Mouse (Mus musculus): ENCODE results near the gene Dpy19l2.
"Not testable (repeated sequence)": the region's sequence is repeated elsewhere in the genome, so short reads cannot be mapped to it uniquely, and the experiment has no call there.

The Dpy19l2 gene

GRCm38 (mm10) chr9:24695700-24696404 is at the start of gene Dpy19l2:
Gene Dpy19l2 (minus strand): TSS chr9:24696293.
- DNase-seq, result peak; percentile 20

GRCm38 (mm10) chr9:24744958-24745357 is 48.9 kb upstream of the Dpy19l2 start:
- no peak for DNase-seq

GRCm38 (mm10) chr9:24701246-24701645 is 5.2 kb upstream of the Dpy19l2 start:
- DNase-seq, result no peak

GRCm38 (mm10) chr9:24696405-24696778 is 299 bp upstream of the Dpy19l2 start:
- no peak for DNase-seq

GRCm38 (mm10) chr9:24637341-24637740 is 58.8 kb downstream of the Dpy19l2 start:
- not testable (repeated sequence) for DNase-seq

GRCm38 (mm10) chr9:24624896-24625295 is 71.2 kb downstream of the Dpy19l2 start, which contains the start of gene Cypt4:
Gene Cypt4 (plus strand): TSS chr9:24625196.
- DNase-seq, result no peak

- DNase-seq, result no peak
These were observed 157.9 kb downstream of the Dpy19l2 start for GRCm38 (mm10) chr9:24538159-24538558.

- DNase-seq, result peak; percentile 83
These were observed 179.4 kb downstream of the Dpy19l2 start for GRCm38 (mm10) chr9:24516575-24517139.

- no peak for DNase-seq
These were observed 182.0 kb downstream of the Dpy19l2 start for GRCm38 (mm10) chr9:24514078-24514469.

GRCm38 (mm10) chr9:24513290-24514077 is 182.6 kb downstream of the Dpy19l2 start:
- DNase-seq, result no peak

GRCm38 (mm10) chr9:24512121-24512539 is 184.0 kb downstream of the Dpy19l2 start:
- DNase-seq, result no peak

- no peak for DNase-seq
These were observed 184.5 kb downstream of the Dpy19l2 start for GRCm38 (mm10) chr9:24511371-24512120.

- DNase-seq, result no peak
These were observed 187.2 kb downstream of the Dpy19l2 start for GRCm38 (mm10) chr9:24508880-24509279.
